Mouse (Mus musculus) embryonic facial prominence, embryonic 12.5 days (tissue): ENCODE results near the gene Scap. TPM values are rescaled to one million over a fixed set of nuclear protein-coding genes. Genes with fewer than 3 reads are reported as not detected.
"Not testable (repeated sequence)": the region's sequence is repeated elsewhere in the genome, so short reads cannot be mapped to it uniquely, and the experiment has no call there.

Experiments used
- ATAC-seq: fragments of 200-750 bp; cut with Nextera tagmentation; 2 replicates; pipeline ENCODE4 v1.8.0; 2017; ENCODE audit not compliant: insufficient number of reproducible peaks, insufficient read depth, low FRiP score, low TSS enrichment
- H3K27ac ChIP-seq: fragments of 300-500 bp; sonication (generic); 2 replicates; pipeline ENCODE4 v1.5.1; 2016; ENCODE audit warnings: mild to moderate bottlenecking
- H3K27me3 ChIP-seq: fragments of 300-500 bp; sonication (generic); 2 replicates; pipeline ENCODE4 v1.6.1; 2016; ENCODE audit warnings: mild to moderate bottlenecking, moderate library complexity
- H3K36me3 ChIP-seq: fragments of 300-500 bp; sonication (generic); 2 replicates; pipeline ENCODE4 v1.6.1; 2016; ENCODE audit warnings: mild to moderate bottlenecking
- H3K4me1 ChIP-seq: fragments of 300-500 bp; sonication (generic); 2 replicates; pipeline ENCODE4 v1.6.1; 2016
- H3K4me2 ChIP-seq: fragments of 300-500 bp; sonication (generic); replicated peaks from 2 replicates; pipeline ENCODE4 v1.6.1; 2016; ENCODE audit warnings: mild to moderate bottlenecking, moderate library complexity
- H3K4me3 ChIP-seq: fragments of 300-500 bp; sonication (generic); 2 replicates; pipeline ENCODE4 v1.5.1; 2016; ENCODE audit warnings: mild to moderate bottlenecking
- H3K9ac ChIP-seq: fragments of 300-500 bp; sonication (generic); 2 replicates; pipeline ENCODE4 v1.6.1; 2016; ENCODE audit warnings: mild to moderate bottlenecking, moderate library complexity
- H3K9me3 ChIP-seq: fragments of 300-500 bp; sonication (generic); 2 replicates; pipeline ENCODE4 v1.6.1; 2016; ENCODE audit warnings: mild to moderate bottlenecking, moderate library complexity
- WGBS: fragments of 180-500 bp; shearing (Covaris S2); methylation state at CpG from one replicate; pipeline ENCODE4 v1.1.7; 2016; 5-methylcytosine and 5-hydroxymethylcytosine counted together
- polyA plus RNA-seq: library from polyadenylated mRNA; unstranded; fragments of >200 nt; fragmentation: Nextera tagmentation; extraction: Ambion mirVana; gene quantifications from 2 replicates; pipeline ENCODE4 v1.2.1, GENCODE M21; 2016

Scap gene
- polyA plus RNA-seq, 1 experiment from 2014 or later: 49.3 TPM

DNA sequence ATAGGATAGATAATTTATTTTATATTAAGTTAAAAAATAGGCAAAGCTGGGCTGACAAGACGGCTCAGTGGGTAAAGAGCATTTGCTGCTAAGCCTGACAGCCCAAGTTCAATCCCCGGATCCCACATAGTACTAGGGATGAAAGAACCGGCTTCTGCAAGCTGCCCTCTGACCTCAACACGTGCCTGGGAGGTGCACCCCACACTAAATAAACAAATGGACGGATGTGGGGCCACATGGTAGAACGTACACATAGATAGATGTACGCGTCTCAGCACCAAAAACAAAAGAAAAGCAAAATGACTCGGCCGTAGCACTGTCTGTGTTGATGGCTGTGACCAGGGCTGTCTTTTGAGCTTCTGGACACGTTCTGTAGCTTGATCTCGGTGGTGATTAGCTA lies 28.2 kb downstream of the Scap start:
- H3K4me1 ChIP-seq: no peaks in the 10 kb centered on the region
- no peak overlapping the region for H3K27ac ChIP-seq
- H3K9me3 ChIP-seq: no peaks in the 10 kb centered on the region
- H3K36me3 ChIP-seq: peaks cover 24% of the 10 kb centered on the region
- no peak overlapping the region for H3K4me3 ChIP-seq
- no peak overlapping the region for H3K9ac ChIP-seq
- H3K4me2 ChIP-seq: no peak overlapping the region
- 66% methylated on average over 12 of the region's 12 CpGs for WGBS
- H3K27me3 ChIP-seq: no peaks in the 10 kb centered on the region
- ATAC-seq: no peak

DNA sequence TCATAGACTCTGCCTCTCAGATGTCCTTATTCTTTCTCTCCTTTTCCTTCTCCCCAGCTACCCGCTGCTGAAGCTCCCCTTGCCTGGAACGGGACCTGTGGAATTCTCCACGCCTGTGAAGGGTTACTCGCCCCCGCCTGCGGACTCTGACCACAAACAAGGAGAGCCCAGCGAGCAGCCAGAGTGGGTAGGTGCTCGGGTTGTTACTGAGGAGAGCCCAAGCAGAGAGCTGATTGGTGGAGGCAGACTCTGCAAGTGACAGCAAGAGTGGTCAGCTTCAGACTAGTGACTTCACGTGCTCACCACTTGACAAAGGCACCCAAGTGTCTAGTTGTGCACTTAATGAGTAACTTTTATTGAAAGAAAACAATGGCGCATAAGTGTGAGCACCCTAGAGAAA lies 29.2 kb downstream of the Scap start:
- ATAC-seq: no peak
- WGBS: 80% methylated on average over 10 of the region's 10 CpGs
- peaks cover 5% of the 10 kb centered on the region; the same call in 1 of the 2 replicates for H3K4me1 ChIP-seq
- no peaks in the 10 kb centered on the region for H3K9me3 ChIP-seq
- no peak overlapping the region for H3K4me2 ChIP-seq
- H3K4me3 ChIP-seq: no peak overlapping the region
- no peak overlapping the region for H3K9ac ChIP-seq
- H3K27me3 ChIP-seq: no peaks in the 10 kb centered on the region
- H3K27ac ChIP-seq: no peak overlapping the region
- H3K36me3 ChIP-seq: peaks cover 24% of the 10 kb centered on the region

- Histone ChIP-seq H3K4me2 (no peak overlapping the region), H3K36me3 (peaks cover 32% of the 10 kb centered on the region), H3K4me1 (peaks cover 5% of the 10 kb centered on the region; the same call in 1 of the 2 replicates), H3K9me3 (no peaks in the 10 kb centered on the region), H3K9ac (no peak overlapping the region; the same call in 1 of the 2 replicates), H3K27me3 (no peaks in the 10 kb centered on the region), H3K27ac (peak overlapping the region; percentile 36; the same call in 1 of the 2 replicates), H3K4me3 (no peak overlapping the region)
- WGBS: 39% methylated on average over 5 of the region's 5 CpGs
- ATAC-seq: no peak; the same call in 1 of the 2 replicates
These were observed 33.7 kb downstream of the Scap start for GRCm38 (mm10) chr9:110366746-110367145.

DNA sequence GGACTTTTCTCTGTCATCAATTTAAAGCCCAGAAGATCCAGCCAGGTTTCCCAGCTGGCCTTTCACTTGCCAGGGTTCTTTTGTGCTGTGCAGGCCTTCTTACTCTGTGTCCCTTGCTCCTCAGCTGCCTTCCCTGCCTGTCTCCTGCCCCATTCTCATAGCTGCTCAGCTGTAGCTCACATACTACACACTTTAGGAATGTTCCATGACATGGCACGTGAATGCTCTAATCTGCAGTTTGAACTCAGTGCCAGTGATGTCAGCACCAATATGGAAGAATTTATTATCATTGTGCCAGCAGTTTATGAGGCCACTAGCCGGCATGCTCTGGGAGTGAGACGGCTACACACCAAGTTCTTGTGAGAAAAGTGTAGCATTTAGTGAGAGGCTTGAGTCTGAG lies 36.8 kb downstream of the Scap start:
- H3K9ac ChIP-seq: no peak overlapping the region
- H3K4me1 ChIP-seq: peaks cover 5% of the 10 kb centered on the region; the same call in 1 of the 2 replicates
- WGBS: 92% methylated on average over 3 of the region's 3 CpGs
- no peak overlapping the region for H3K4me2 ChIP-seq
- peaks cover 44% of the 10 kb centered on the region for H3K36me3 ChIP-seq
- no peak overlapping the region for H3K27ac ChIP-seq
- H3K9me3 ChIP-seq: no peaks in the 10 kb centered on the region
- H3K4me3 ChIP-seq: no peak overlapping the region
- no peak for ATAC-seq
- H3K27me3 ChIP-seq: no peaks in the 10 kb centered on the region

DNA sequence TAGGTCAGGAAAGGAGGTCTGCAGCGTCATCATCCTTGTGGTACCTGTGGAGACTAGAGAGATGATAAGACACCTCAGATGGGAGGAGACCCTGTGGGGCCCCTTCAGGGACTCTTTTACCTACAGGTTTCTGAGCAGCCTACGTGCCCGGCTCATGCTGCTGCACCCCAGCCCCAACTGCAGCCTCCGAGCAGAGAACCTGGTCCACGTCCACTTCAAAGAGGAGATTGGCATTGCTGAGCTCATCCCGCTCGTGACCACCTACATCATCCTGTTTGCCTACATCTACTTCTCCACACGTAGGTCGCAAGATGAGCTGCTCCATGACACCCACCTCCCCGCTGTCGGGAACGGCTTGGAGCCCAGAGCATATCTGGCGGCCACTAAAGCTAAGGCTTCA lies 40.8 kb downstream of the Scap start:
- H3K9me3 ChIP-seq: no peaks in the 10 kb centered on the region
- no peak for ATAC-seq
- H3K4me2 ChIP-seq: no peak overlapping the region
- H3K27me3 ChIP-seq: no peaks in the 10 kb centered on the region
- H3K27ac ChIP-seq: no peak overlapping the region
- no peak overlapping the region for H3K9ac ChIP-seq
- H3K4me3 ChIP-seq: no peak overlapping the region
- no peaks in the 10 kb centered on the region for H3K4me1 ChIP-seq
- WGBS: 92% methylated on average over 13 of the region's 13 CpGs
- H3K36me3 ChIP-seq: peaks cover 54% of the 10 kb centered on the region

DNA sequence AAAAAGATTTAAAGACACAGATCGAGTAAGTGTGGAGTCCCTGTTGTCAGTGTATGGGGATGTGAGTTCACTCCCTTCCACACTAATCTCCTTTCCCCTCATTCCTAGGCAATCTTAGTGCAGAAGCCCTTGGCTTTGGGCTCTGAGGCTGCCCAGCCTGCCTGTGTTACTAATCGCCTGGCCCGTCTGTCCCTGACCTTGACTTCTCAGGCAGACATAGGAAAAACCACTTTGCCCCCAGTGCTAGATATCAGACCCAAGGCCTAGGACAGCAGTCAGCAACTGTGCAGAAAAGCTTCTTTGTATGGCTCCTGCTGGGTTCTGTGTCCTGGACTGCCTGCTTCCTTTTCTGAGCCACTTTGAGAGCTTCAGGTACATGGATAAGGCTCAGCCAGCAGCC lies 42.6 kb downstream of the Scap start:
- Histone ChIP-seq H3K9ac (no peak overlapping the region), H3K9me3 (no peaks in the 10 kb centered on the region), H3K4me1 (no peaks in the 10 kb centered on the region), H3K27ac (no peak overlapping the region), H3K36me3 (peaks cover 64% of the 10 kb centered on the region), H3K27me3 (no peaks in the 10 kb centered on the region), H3K4me3 (no peak overlapping the region), H3K4me2 (no peak overlapping the region)
- no peak for ATAC-seq
- 90% methylated on average over 3 of the region's 3 CpGs for WGBS

DNA sequence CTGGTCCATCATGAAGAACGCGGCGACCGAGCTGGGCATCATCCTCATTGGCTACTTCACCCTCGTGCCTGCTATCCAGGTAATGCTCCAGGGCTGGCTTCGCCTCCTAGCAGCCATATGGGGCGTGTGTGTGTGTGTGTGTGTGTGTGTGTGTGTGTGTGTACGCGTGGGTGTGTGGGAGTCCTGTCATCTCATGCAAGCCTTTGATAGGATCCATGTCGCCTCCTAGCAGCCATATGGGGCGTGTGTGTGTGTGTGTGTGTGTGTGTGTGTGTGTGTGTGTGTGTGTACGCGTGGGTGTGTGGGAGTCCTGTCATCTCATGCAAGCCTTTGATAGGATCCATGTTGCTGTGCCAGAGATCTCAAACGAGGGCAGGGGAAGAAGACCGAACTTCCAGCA lies 44.6 kb downstream of the Scap start:
- H3K4me3 ChIP-seq, H3K9ac ChIP-seq, H3K27me3 ChIP-seq, ATAC-seq, H3K9me3 ChIP-seq, H3K4me1 ChIP-seq, H3K27ac ChIP-seq, H3K4me2 ChIP-seq: not testable (repeated sequence)
- WGBS: 88% methylated on average over 11 of the region's 15 CpGs
- H3K36me3 ChIP-seq: peaks cover 74% of the 10 kb centered on the region

- Histone ChIP-seq H3K4me2 (no peak overlapping the region), H3K27ac (no peak overlapping the region), H3K36me3 (peaks cover 75% of the 10 kb centered on the region), H3K9me3 (no peaks in the 10 kb centered on the region), H3K27me3 (no peaks in the 10 kb centered on the region), H3K4me3 (no peak overlapping the region), H3K4me1 (no peaks in the 10 kb centered on the region), H3K9ac (no peak overlapping the region)
- ATAC-seq: no peak
- 88% methylated on average over 8 of the region's 8 CpGs for WGBS
These were observed 46.3 kb downstream of the Scap start for GRCm38 (mm10) chr9:110379361-110379760.

- no peak for ATAC-seq
- no peak overlapping the region for H3K4me2 ChIP-seq
- H3K4me1 ChIP-seq: no peaks in the 10 kb centered on the region
- no peak overlapping the region for H3K9ac ChIP-seq
- H3K9me3 ChIP-seq: no peaks in the 10 kb centered on the region
- H3K27me3 ChIP-seq: no peaks in the 10 kb centered on the region
- H3K4me3 ChIP-seq: no peak overlapping the region
- H3K27ac ChIP-seq: no peak overlapping the region
- H3K36me3 ChIP-seq: peaks cover 83% of the 10 kb centered on the region
- WGBS: 42% methylated on average over 21 of the region's 21 CpGs
These were observed 47.6 kb downstream of the Scap start for GRCm38 (mm10) chr9:110380662-110381061.

DNA sequence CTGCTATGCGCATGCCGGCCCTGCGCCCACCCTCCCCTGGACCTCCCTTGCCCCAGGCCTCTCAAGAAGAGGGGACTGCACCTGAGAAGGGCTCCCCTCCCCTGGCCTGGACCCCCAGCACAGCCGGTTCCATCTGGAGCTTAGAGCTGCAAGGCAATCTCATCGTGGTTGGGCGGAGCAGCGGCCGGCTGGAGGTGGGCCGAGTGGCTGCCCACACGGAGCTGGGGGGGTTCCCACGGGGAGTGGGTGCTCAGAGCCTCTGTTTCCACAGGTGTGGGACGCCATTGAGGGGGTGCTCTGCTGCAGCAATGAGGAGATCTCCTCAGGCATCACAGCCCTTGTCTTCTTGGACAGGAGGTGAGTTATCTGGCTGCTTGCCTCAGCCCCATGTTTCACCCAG lies 48.2 kb downstream of the Scap start:
- no peak for ATAC-seq
- Histone ChIP-seq H3K4me1 (no peaks in the 10 kb centered on the region), H3K9me3 (no peaks in the 10 kb centered on the region), H3K4me2 (no peak overlapping the region), H3K9ac (no peak overlapping the region), H3K4me3 (no peak overlapping the region), H3K27me3 (no peaks in the 10 kb centered on the region), H3K27ac (no peak overlapping the region), H3K36me3 (peaks cover 89% of the 10 kb centered on the region)
- WGBS: 83% methylated on average over 12 of the region's 12 CpGs

DNA sequence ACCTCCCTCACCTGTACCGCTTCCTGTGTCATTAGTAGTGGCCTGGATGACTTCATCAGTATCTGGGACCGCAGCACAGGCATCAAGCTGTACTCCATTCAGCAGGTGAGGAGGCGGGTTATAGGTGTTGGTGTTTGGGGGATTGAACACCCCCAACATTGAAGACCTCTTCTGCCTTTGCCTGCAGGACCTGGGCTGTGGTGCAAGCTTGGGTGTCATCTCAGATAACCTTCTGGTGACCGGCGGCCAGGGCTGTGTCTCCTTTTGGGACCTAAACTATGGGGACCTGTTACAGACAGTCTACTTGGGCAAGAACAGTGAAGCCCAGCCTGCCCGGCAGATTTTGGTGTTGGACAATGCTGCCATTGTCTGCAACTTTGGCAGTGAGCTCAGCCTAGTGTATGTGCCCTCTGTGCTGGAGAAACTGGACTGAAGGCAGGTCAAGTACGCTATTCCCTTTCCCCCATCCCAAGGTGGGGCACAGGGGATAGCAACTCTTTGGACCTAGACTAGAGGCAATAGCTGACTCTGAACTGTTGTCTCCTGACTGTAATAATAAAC lies 51.4 kb downstream of the Scap start:
- H3K4me2 ChIP-seq: no peak overlapping the region
- H3K9me3 ChIP-seq: no peaks in the 10 kb centered on the region
- peaks cover 93% of the 10 kb centered on the region for H3K36me3 ChIP-seq
- 83% methylated on average over 7 of the region's 7 CpGs for WGBS
- no peak overlapping the region for H3K9ac ChIP-seq
- H3K27ac ChIP-seq: no peak overlapping the region
- no peaks in the 10 kb centered on the region for H3K4me1 ChIP-seq
- H3K4me3 ChIP-seq: no peak overlapping the region
- ATAC-seq: no peak
- no peaks in the 10 kb centered on the region for H3K27me3 ChIP-seq

DNA sequence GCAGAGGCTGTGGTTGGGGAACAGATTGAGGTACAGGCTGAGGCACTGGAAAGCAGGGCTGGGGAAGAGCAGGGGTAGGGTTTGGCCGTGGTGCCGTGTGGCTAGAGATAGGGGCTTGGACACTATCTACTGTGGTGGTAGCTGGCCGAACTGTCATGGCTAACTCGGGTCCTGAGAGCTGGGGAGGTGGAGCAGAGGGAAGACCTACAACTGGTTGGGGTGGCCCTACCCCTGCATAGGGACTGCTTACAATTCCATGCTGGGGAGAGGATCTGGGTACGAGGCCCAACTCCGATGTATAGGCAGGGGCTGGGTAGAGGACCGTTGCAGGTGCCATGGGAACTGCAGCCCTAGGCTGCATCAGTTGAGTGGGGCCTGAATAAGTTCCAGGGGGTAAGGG lies 54.9 kb downstream of the Scap start:
- no peak overlapping the region for H3K9ac ChIP-seq
- H3K4me1 ChIP-seq: no peaks in the 10 kb centered on the region
- 94% methylated on average over 7 of the region's 7 CpGs for WGBS
- H3K27ac ChIP-seq: no peak overlapping the region
- peaks cover 100% of the 10 kb centered on the region for H3K36me3 ChIP-seq
- ATAC-seq: no peak
- H3K4me3 ChIP-seq: no peak overlapping the region
- H3K9me3 ChIP-seq: no peaks in the 10 kb centered on the region
- no peaks in the 10 kb centered on the region for H3K27me3 ChIP-seq
- H3K4me2 ChIP-seq: no peak overlapping the region

DNA sequence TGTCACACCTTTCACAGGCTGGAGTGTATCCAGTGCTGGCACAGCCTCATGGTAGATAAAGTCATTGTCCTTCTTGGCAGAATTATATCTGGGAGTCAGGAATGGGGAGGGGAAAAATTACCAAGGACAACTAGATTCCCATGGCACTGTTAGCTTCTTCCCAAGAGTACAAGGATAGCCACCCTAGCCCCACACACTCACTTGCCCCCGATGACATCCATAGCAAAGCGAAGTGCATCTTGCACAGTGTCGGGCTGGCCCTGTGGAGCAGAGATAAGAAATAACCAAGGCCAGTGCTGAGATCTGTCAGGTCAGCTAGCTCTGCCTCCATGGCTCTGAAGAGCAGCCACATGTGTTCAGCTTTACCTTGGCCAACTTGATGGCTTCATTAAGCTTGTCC lies 57.8 kb downstream of the Scap start:
- 94% methylated on average over 3 of the region's 3 CpGs for WGBS

More for the DNA sequence above, 57.8 kb downstream of the Scap start:
- Histone ChIP-seq H3K27ac (no peak overlapping the region), H3K9me3 (no peaks in the 10 kb centered on the region), H3K9ac (no peak overlapping the region), H3K36me3 (peaks cover 83% of the 10 kb centered on the region), H3K4me1 (no peaks in the 10 kb centered on the region), H3K4me3 (no peak overlapping the region), H3K4me2 (no peak overlapping the region), H3K27me3 (no peaks in the 10 kb centered on the region)
- no peak for ATAC-seq
